Mouse (Mus musculus) forebrain, postnatal 0 days (tissue): Measurements from ENCODE around the gene Lrrk1. TPM values are rescaled to one million over a fixed set of nuclear protein-coding genes. Genes with fewer than 3 reads are reported as not detected.

ENCODE experiments used
- ATAC-seq: fragments of 200-750 bp; cut with Nextera tagmentation; 2 replicates; pipeline ENCODE4 v1.8.0; 2017; ENCODE audit warnings: mild to moderate bottlenecking, moderate library complexity
- DNase-seq: peaks from one replicate; pipeline ENCODE4 v3.0.0-alpha.2; 2015
- H3K27ac ChIP-seq: fragments of 300-500 bp; sonication (generic); 2 replicates; pipeline ENCODE4 v1.5.1; 2014; ENCODE audit warnings: low read depth, mild to moderate bottlenecking, antibody characterized with exemption, low read length, moderate library complexity, mixed read lengths
- H3K27me3 ChIP-seq: fragments of 300-500 bp; sonication (generic); 2 replicates; pipeline ENCODE4 v1.6.1; 2014; ENCODE audit warnings: mild to moderate bottlenecking, low read length, mixed read lengths; ENCODE audit not compliant: insufficient read depth
- H3K36me3 ChIP-seq: fragments of 300-500 bp; sonication (generic); 2 replicates; pipeline ENCODE4 v1.6.1; 2014; ENCODE audit warnings: mild to moderate bottlenecking, moderate library complexity; ENCODE audit not compliant: insufficient read depth
- H3K4me1 ChIP-seq: fragments of 300-500 bp; sonication (generic); 2 replicates; pipeline ENCODE4 v1.6.1; 2014; ENCODE audit warnings: antibody characterized with exemption; ENCODE audit not compliant: insufficient read depth
- H3K4me2 ChIP-seq: fragments of 300-500 bp; sonication (generic); 2 replicates; pipeline ENCODE4 v1.6.1; 2014; ENCODE audit warnings: low read depth, mild to moderate bottlenecking, moderate library complexity
- H3K4me3 ChIP-seq: fragments of 300-500 bp; sonication (generic); 2 replicates; pipeline ENCODE4 v1.5.1; 2014; ENCODE audit warnings: low read depth, low read length, mixed read lengths
- H3K9ac ChIP-seq: fragments of 300-500 bp; sonication (generic); 2 replicates; pipeline ENCODE4 v1.6.1; 2014; ENCODE audit warnings: mild to moderate bottlenecking
- H3K9me3 ChIP-seq: fragments of 300-500 bp; sonication (generic); 2 replicates; pipeline ENCODE4 v1.6.1; 2016; ENCODE audit warnings: low read length
- CTCF ChIP-seq: sonication (generic); IDR thresholded peaks from 2 replicates; pipeline ENCODE4 v1.5.1; 2016; ENCODE audit warnings: antibody characterized with exemption, control low read depth, low read depth
- WGBS: fragments of 180-500 bp; shearing (Covaris S2); extraction: QIAGEN DNeasy Blood & Tissue Kit; methylation state at CpG from one replicate; pipeline ENCODE4 v1.1.7; 2014; 5-methylcytosine and 5-hydroxymethylcytosine counted together
- polyA plus RNA-seq: library from polyadenylated mRNA; unstranded; fragments of >200 nt; fragmentation: Nextera tagmentation; extraction: Ambion mirVana; gene quantifications from 2 replicates; pipeline ENCODE4 v1.2.1, GENCODE M21; 2015
- total RNA-seq: library from RNA; depleted of rRNA; stranded (reverse); fragments of >200 nt; gene quantifications from 2 replicates; pipeline ENCODE4 v1.2.3, GENCODE M21; 2014

Lrrk1 gene
- total and polyA plus RNA-seq, 2 experiments from 2014 or later = 2.2 to 3.3 TPM

- Histone ChIP-seq H3K4me1 (peaks cover 8% of the 10 kb centered on the region; the same call in 1 of the 2 replicates), H3K27me3 (no peaks in the 10 kb centered on the region), H3K27ac (no peak overlapping the region), H3K4me3 (no peak overlapping the region), H3K9me3 (no peaks in the 10 kb centered on the region), H3K9ac (no peak overlapping the region), H3K36me3 (no peaks in the 10 kb centered on the region), H3K4me2 (no peak overlapping the region)
- 57% methylated on average over 19 of the region's 19 CpGs for WGBS
- TF ChIP-seq CTCF = no peak
- ATAC-seq (no peak), DNase-seq (no peak)
Measured at GRCm38 (mm10) chr7:66292552-66293376, 95.4 kb downstream of the Lrrk1 start.

GRCm38 (mm10) chr7:66292010-66292409, 96.1 kb downstream of the Lrrk1 start:
- WGBS = 89% methylated on average over 8 of the region's 8 CpGs
- Histone ChIP-seq H3K9me3 (no peaks in the 10 kb centered on the region), H3K27ac (no peak overlapping the region), H3K4me2 (no peak overlapping the region), H3K4me3 (no peak overlapping the region), H3K4me1 (peaks cover 3% of the 10 kb centered on the region; the same call in 1 of the 2 replicates), H3K27me3 (no peaks in the 10 kb centered on the region), H3K36me3 (no peaks in the 10 kb centered on the region), H3K9ac (no peak overlapping the region)
- no peak for ATAC-seq
- DNase-seq = no peak
- no peak for TF ChIP-seq CTCF

DNA sequence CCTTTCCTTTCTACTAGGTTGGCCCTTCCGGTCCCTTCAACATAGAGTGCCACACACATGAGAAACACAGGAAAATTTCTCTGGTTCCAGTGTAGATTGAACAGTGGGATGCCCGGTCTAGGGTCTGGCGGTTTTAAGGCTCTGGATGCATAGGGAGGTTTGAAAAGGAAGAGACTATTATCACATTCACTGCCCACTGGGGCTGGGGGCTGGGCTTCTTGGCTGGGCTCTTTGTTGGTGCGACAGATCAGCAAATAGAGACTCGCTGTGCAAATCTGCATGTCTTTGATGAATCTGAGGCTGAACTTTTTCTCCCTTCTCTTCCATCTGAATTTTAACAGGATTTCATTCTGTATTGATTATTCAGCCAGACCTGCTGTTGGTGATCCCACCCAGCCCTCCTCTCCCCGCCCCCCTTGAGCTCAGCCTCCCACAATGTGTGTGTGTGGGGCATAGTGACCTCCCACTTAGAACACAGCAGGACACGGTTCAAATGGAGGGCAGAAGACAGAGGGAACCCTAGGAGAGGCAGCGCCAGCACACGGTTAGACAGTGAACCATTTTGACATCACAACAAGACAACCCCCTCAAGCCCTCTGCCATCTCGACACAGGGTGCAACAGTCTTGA, 105.1 kb downstream of the Lrrk1 start:
- no peaks in the 10 kb centered on the region for H3K27me3 ChIP-seq
- ATAC-seq = peak; percentile 50
- H3K27ac ChIP-seq = no peak overlapping the region
- no peak overlapping the region for H3K4me2 ChIP-seq
- H3K4me3 ChIP-seq = no peak overlapping the region
- no peaks in the 10 kb centered on the region for H3K36me3 ChIP-seq
- no peak for TF ChIP-seq CTCF
- H3K9ac ChIP-seq = no peak overlapping the region
- no peaks in the 10 kb centered on the region for H3K4me1 ChIP-seq
- no peaks in the 10 kb centered on the region for H3K9me3 ChIP-seq
- no peak for DNase-seq
- 16% methylated on average over 10 of the region's 10 CpGs for WGBS

DNA sequence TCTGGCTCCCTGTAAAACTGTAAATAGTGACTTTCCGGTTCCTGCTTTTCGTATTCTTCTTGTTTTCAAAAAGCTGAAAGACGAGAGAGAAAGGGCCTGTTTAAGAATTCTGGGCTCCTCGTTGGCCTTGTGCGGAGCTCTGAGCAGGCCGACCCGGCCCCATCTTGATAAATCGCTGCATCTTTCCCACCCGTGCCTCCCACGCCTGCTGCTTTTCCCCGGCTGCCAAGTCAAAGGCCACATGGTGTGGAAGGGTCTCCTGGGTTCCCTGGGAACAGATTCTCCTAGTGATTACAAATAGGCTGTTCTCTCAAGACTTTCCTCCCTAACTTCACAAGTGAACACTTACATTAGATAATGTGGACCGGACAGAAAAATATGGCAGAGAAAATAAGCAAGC, 105.9 kb downstream of the Lrrk1 start:
- Histone ChIP-seq H3K27ac (no peak overlapping the region), H3K4me1 (no peaks in the 10 kb centered on the region), H3K27me3 (no peaks in the 10 kb centered on the region), H3K4me2 (no peak overlapping the region), H3K9ac (no peak overlapping the region), H3K9me3 (no peaks in the 10 kb centered on the region), H3K36me3 (no peaks in the 10 kb centered on the region), H3K4me3 (no peak overlapping the region)
- 67% methylated on average over 12 of the region's 12 CpGs for WGBS
- TF ChIP-seq CTCF = no peak
- ATAC-seq (no peak), DNase-seq (no peak)

GRCm38 (mm10) chr7:66278001-66278400, 110.1 kb downstream of the Lrrk1 start:
- H3K27me3 ChIP-seq = no peaks in the 10 kb centered on the region
- ATAC-seq = no peak

DNA sequence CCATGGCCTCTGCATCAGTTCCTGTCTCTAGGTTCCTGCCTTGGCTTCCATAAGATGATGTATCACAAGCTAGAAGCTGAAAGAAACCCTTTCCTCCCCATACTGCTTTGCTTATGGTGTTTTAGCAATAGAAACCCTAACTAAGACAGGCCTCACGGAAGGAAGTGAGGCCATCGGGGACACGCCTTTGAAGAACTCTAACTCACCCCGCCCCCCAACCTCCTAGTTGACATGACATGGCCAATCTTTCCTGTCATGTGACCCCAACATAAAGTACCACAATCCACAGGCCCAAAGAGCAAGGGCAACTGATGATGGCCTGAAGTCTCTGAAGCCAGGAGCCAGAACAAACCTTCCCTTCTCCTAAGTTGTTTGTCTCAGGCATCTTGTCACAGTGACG, 114.7 kb downstream of the Lrrk1 start:
- ATAC-seq (no peak), DNase-seq (no peak)
- H3K4me1 ChIP-seq = no peaks in the 10 kb centered on the region
- no peaks in the 10 kb centered on the region for H3K27me3 ChIP-seq
- no peak overlapping the region for H3K4me2 ChIP-seq
- TF ChIP-seq CTCF = no peak
- H3K9me3 ChIP-seq = no peaks in the 10 kb centered on the region
- no peak overlapping the region for H3K27ac ChIP-seq
- no peak overlapping the region for H3K9ac ChIP-seq
- no peak overlapping the region for H3K4me3 ChIP-seq
- WGBS = 97% methylated on average over 5 of the region's 5 CpGs
- no peaks in the 10 kb centered on the region for H3K36me3 ChIP-seq

More at GRCm38 (mm10) chr7:66278001-66278400, 110.1 kb downstream of the Lrrk1 start:
- H3K4me1 ChIP-seq = no peaks in the 10 kb centered on the region
- no peak overlapping the region for H3K4me2 ChIP-seq
- no peak overlapping the region for H3K27ac ChIP-seq
- no peak overlapping the region for H3K4me3 ChIP-seq
- 63% methylated on average over 3 of the region's 3 CpGs for WGBS
- no peak overlapping the region for H3K9ac ChIP-seq
- TF ChIP-seq CTCF = no peak
- no peaks in the 10 kb centered on the region for H3K36me3 ChIP-seq
- H3K9me3 ChIP-seq = no peaks in the 10 kb centered on the region
- no peak for DNase-seq

GRCm38 (mm10) chr7:66271226-66271625, 116.9 kb downstream of the Lrrk1 start:
- Histone ChIP-seq H3K36me3 (no peaks in the 10 kb centered on the region), H3K27me3 (no peaks in the 10 kb centered on the region), H3K27ac (no peak overlapping the region), H3K4me1 (no peaks in the 10 kb centered on the region), H3K4me2 (no peak overlapping the region), H3K9me3 (no peaks in the 10 kb centered on the region), H3K4me3 (no peak overlapping the region), H3K9ac (no peak overlapping the region)
- no peak for ATAC-seq
- no peak for TF ChIP-seq CTCF
- 72% methylated on average over 6 of the region's 6 CpGs for WGBS
- no peak for DNase-seq
